18 mouse cellular contexts compared by ENCODE assay signal in the genomic region with DNA sequence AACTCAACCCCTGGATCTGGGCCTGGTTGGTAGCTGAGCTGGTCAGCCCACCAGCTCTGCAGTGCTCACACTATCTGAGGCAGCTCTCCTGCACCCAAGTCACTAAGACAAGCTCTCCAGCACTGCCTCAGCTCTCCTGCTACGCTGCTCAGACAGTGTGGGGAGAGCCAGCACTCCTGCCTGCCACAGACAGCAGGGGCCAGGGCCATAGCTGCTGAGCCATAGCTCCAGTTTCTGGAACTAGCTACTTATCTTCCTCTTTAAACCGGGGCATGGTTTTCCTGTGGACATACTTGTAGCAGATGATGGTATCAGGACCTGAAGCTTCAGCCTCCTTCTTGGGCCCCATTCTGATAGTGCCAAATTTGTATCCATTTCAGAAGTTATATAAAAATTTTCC.
"Had no signal": no experiment of that assay in that cellular context is flagged by ENCODE, and none has a peak within 500 bp of the region (broad histone marks: within the 10 kb centered on the region; RNA-seq: fewer than 3 reads in every experiment).

No protein-coding gene starts in this region.

- H3K36me3 ChIP-seq: limb, embryonic 12.5 days; limb, embryonic 15.5 days; midbrain, embryonic 15.5 days; neural tube, embryonic 13.5 days had no signal

- H3K27ac ChIP-seq: limb, embryonic 12.5 days; limb, embryonic 15.5 days; liver, embryonic 14.5 days; midbrain, embryonic 15.5 days; neural tube, embryonic 13.5 days had no signal

- H3K9ac ChIP-seq: limb, embryonic 12.5 days; limb, embryonic 15.5 days; liver, embryonic 14.5 days; liver, postnatal 0 days; lung, embryonic 14.5 days; midbrain, embryonic 15.5 days; neural tube, embryonic 13.5 days had no signal

- H3K4me1 ChIP-seq: limb, embryonic 12.5 days; midbrain, embryonic 15.5 days had no signal

- H3K4me3 ChIP-seq: limb, embryonic 12.5 days; limb, embryonic 15.5 days; midbrain, embryonic 15.5 days; myocyte; neural tube, embryonic 13.5 days had no signal

- H3K9me3 ChIP-seq: limb, embryonic 15.5 days; midbrain, embryonic 15.5 days; neural tube, embryonic 13.5 days had no signal

- H3K27me3 ChIP-seq: limb, embryonic 12.5 days; limb, embryonic 15.5 days; midbrain, embryonic 15.5 days; neural tube, embryonic 13.5 days had no signal

- H3K4me2 ChIP-seq: limb, embryonic 12.5 days; limb, embryonic 15.5 days; liver, embryonic 11.5 days; lung, embryonic 14.5 days; midbrain, embryonic 11.5 days; midbrain, embryonic 15.5 days; neural tube, embryonic 13.5 days had no signal

- DNase-seq: kidney, adult 18-20 months; kidney, adult 9 months; kidney, postnatal 14 days; liver, postnatal 0 days; lung, embryonic 14.5 days; lung, postnatal 10 days; lung, postnatal 36 days; thymus, adult 2 months; thymus, postnatal 14 days; thymus, postnatal 4 days had no signal

- ATAC-seq: liver, postnatal 0 days; midbrain, embryonic 15.5 days had no signal
